Mouse (Mus musculus) spleen, adult 2 months (tissue): Measurements from ENCODE around the gene Med12l.

ENCODE experiments used
- CTCF ChIP-seq: fragments of 200-500 bp; IDR thresholded peaks from 2 replicates; pipeline ENCODE4 v1.5.1; 2011; ENCODE audit warnings: mild to moderate bottlenecking, inconsistent platforms; ENCODE audit not compliant: insufficient read depth, insufficient read length, insufficient replicate concordance; ENCODE audit errors: extremely low read depth
- POLR2A ChIP-seq: fragments of 200-500 bp; IDR thresholded peaks from 2 replicates; pipeline ENCODE4 v1.6.1; 2011; ENCODE audit warnings: low read depth, low read length, inconsistent platforms

DNA sequence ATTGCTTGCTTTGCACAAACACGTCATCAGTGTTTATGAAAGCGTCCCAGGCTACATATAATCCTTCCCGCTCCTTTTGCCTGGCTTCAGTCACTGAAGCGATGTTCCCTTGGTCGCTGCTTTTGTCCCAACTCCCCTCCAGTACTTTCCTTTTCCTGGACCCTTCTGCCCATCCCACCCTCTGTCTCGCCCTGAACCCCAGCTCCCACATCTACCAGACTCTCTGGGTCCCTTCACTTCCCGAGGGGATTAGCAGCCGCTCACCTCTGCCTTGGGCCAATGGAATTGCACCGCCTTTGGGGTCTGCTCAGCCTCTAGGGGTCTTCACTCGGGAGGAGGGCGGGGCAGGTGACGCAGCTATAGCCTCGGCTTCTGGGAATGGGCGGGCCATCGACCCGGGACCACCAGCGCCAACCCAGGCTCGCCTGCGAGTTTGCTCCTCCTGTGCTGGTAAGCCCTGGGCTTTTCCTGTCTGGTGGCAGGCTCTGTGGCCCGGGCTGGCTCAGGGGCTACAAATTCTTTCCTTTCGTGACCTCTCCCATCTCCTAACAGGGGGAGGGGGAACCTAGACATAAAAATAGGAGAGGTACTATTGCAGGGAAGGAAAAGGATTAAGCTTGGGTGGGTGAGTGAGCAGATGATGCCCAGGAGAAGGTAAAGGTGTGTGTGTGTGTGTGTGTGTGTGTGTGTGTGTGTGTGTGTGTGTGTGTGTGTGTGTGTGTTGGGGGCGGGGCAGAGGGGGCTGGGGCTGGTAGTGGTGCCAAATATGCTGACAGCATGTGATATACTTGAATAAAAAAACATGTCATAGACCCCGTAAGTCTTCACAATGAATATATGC, 338.7 kb downstream of the Med12l start, which contains the start of gene Igsf10:
- TF ChIP-seq POLR2A: no peak
- no peak for TF ChIP-seq CTCF
